Mouse (Mus musculus) stomach, embryonic 16.5 days (tissue): ENCODE measurements around the gene Kcnt1. TPM values are rescaled to one million over a fixed set of nuclear protein-coding genes. Genes with fewer than 3 reads are reported as not detected.
"Not testable (repeated sequence)": the region's sequence is repeated elsewhere in the genome, so short reads cannot be mapped to it uniquely, and the experiment has no call there.

ENCODE experiments used
- ATAC-seq: fragments of 200-750 bp; cut with Nextera tagmentation; 2 replicates; pipeline ENCODE4 v1.8.0; 2017; ENCODE audit warnings: moderate number of reproducible peaks, moderate TSS enrichment; ENCODE audit not compliant: insufficient read depth, low FRiP score
- H3K27ac ChIP-seq: fragments of 300-500 bp; sonication (generic); 2 replicates; pipeline ENCODE4 v1.5.1; 2014; ENCODE audit warnings: low read length
- H3K27me3 ChIP-seq: fragments of 300-500 bp; sonication (generic); 2 replicates; pipeline ENCODE4 v1.6.1; 2014; ENCODE audit warnings: low read length, control low read depth, mixed read lengths; ENCODE audit not compliant: control insufficient read depth, insufficient read depth
- H3K36me3 ChIP-seq: fragments of 300-500 bp; sonication (generic); 2 replicates; pipeline ENCODE4 v1.6.1; 2014; ENCODE audit warnings: low read length; ENCODE audit not compliant: control insufficient read depth, insufficient read depth
- H3K4me1 ChIP-seq: fragments of 300-500 bp; sonication (generic); 2 replicates; pipeline ENCODE4 v1.6.1; 2014; ENCODE audit warnings: low read length, control low read depth, mixed read lengths; ENCODE audit not compliant: control insufficient read depth, insufficient read depth
- H3K4me2 ChIP-seq: fragments of 300-500 bp; sonication (generic); 2 replicates; pipeline ENCODE4 v1.6.1; 2014; ENCODE audit warnings: low read depth, low read length, mixed read lengths
- H3K4me3 ChIP-seq: fragments of 300-500 bp; sonication (generic); replicated peaks from 2 replicates; pipeline ENCODE4 v1.5.1; 2014; ENCODE audit warnings: mild to moderate bottlenecking, low read length
- H3K9ac ChIP-seq: fragments of 300-500 bp; sonication (generic); 2 replicates; pipeline ENCODE4 v1.6.1; 2014; ENCODE audit warnings: low read length
- H3K9me3 ChIP-seq: fragments of 300-500 bp; sonication (generic); replicated peaks from 2 replicates; pipeline ENCODE4 v1.6.1; 2016; ENCODE audit warnings: low read length, control low read depth; ENCODE audit not compliant: control insufficient read depth
- WGBS: fragments of 180-500 bp; shearing (Covaris S2); extraction: QIAGEN DNeasy Blood & Tissue Kit; methylation state at CpG from one replicate; pipeline ENCODE4 v1.1.7; 2014; 5-methylcytosine and 5-hydroxymethylcytosine counted together
- polyA plus RNA-seq: library from polyadenylated mRNA; unstranded; fragments of >200 nt; fragmentation: Nextera tagmentation; extraction: Ambion mirVana; gene quantifications from 2 replicates; pipeline ENCODE4 v1.2.1, GENCODE M21; 2015

Gene Kcnt1
- 0.65 and 0.90 TPM in 2 replicates for polyA plus RNA-seq

DNA sequence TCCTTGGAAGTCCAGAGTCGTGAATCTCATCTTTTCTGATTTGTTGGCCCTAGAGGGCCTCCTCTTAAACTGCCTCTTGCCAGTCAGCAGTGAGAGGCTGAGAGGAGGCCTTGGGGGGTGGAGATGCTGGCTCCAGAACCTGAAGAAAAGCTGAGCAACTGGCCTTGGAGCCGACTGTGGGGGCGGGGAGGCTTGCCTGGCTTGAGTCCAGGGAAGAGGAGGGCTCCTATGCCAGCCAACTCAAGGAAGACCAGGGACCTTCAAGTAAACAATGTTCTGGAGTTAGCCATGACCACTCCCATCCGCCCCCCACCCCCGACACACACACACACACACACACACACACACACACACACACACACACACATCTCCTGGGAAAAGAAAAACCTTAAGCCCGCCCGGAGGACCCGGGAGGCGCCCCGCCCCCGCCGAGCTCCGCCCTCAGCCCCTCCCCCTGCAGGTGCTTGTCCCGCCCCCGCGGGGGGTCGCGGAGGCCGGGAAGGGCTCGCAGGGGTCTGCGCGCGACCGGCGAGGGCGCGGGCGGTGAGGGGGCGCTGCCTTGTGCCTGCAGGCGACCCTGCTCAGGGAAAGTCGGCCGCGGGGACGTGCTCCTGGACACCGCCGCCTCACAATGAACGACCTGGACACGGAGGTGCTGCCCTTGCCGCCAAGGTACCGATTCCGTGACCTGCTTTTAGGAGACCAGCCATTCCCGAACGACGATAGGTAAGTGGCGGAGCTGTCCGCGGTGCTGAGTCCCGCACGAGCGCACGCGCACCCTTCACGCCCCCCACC is at the start of gene Kcnt1:
Gene Kcnt1, plus strand, starts transcription at position 398 of the 795 bp plus-strand sequence.
- Histone ChIP-seq H3K27me3 (peaks cover 17% of the 10 kb centered on the region), H3K4me3 (peak within 1 kb of the TSS; percentile 48), H3K27ac (no peak within 1 kb of the TSS), H3K9me3 (no peaks in the 10 kb centered on the region), H3K4me1 (peaks cover 5% of the 10 kb centered on the region; the same call in 1 of the 2 replicates), H3K9ac (no peak within 1 kb of the TSS), H3K4me2 (peak within 1 kb of the TSS; percentile 88), H3K36me3 (no peaks in the 10 kb centered on the region)
- ATAC-seq = peak; percentile 39; the same call in 1 of the 2 replicates
- WGBS = under 1% methylated on average over 50 of the region's 53 CpGs

DNA sequence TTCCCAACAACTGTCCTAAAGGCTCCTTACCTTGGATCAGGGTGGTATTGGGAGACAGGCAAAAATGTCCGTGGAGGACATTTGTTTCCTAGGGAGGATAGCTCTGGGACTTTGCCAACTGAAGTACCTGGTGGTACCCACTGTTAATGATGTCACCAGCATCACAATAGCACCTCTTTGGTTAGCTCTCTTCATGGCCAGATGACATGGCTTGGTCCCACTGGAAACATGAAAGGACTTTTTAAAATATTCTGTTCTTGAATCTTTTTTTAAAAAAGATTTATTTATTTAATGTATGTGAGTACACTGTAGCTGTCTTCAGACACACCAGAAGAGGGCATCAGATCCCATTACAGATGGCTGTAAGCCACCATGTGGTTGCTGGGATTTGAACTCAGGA is 47.8 kb upstream of the Kcnt1 start, which contains the start of gene Glt6d1:
Gene Glt6d1, minus strand, starts transcription at position 101 of the 400 bp plus-strand sequence.
- H3K36me3 ChIP-seq, H3K4me3 ChIP-seq, H3K4me1 ChIP-seq, H3K9me3 ChIP-seq, H3K4me2 ChIP-seq, H3K9ac ChIP-seq, H3K27me3 ChIP-seq, H3K27ac ChIP-seq, ATAC-seq: not testable (repeated sequence)
- WGBS = 71% methylated on average over 1 of the region's 1 CpGs

DNA sequence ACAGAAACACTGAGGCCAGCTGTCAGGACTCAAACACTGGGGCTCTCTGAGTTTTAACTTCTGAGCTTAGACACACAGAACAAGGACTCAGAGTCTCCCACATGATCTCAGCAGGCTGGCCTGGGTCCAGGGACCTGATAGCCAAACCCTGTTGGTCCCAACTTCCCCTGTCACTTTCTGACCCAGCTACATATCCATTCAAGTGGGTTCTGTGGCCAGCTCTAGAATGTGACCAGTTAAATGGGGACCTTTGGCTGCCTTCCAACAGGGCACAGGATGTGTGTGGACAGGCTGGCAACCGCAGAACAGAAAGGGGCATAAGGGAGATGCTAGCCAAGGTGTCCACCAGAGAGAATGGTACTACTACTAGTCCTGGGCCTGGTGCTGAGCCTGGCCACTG is 40.7 kb upstream of the Kcnt1 start, which contains the start of gene Lcn9:
Gene Lcn9, plus strand, starts transcription at position 348 of the 400 bp plus-strand sequence.
- Histone ChIP-seq H3K27me3 (no peaks in the 10 kb centered on the region), H3K27ac (no peak within 1 kb of the TSS), H3K36me3 (no peaks in the 10 kb centered on the region), H3K9me3 (no peaks in the 10 kb centered on the region), H3K9ac (no peak within 1 kb of the TSS), H3K4me1 (no peaks in the 10 kb centered on the region), H3K4me3 (no peak within 1 kb of the TSS), H3K4me2 (no peak within 1 kb of the TSS)
- ATAC-seq = no peak; the same call in 1 of the 2 replicates
- WGBS = 88% methylated on average over 1 of the region's 1 CpGs

DNA sequence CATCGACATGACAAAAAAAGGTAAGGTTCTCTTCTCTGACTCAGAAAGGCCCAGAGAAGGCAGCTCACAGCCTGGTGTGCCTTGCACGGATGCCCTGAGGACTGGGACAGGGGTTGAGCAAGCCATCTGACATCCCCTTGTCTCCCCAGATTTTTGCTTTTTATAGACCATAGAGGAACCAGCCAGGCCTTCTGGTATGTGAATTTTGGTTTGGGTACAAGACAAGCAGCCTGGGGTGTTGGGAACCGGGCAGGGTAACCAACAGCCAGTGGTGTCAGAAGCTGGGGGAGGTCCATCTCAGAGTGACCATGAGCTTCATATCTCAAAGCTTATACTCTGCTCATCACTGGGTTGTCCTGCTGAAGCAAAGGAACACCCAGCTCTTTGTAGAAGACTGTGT is 38.8 kb upstream of the Kcnt1 start:
- Histone ChIP-seq H3K9ac (no peak overlapping the region), H3K27me3 (no peaks in the 10 kb centered on the region), H3K36me3 (no peaks in the 10 kb centered on the region), H3K27ac (no peak overlapping the region), H3K9me3 (no peaks in the 10 kb centered on the region), H3K4me3 (no peak overlapping the region), H3K4me2 (no peak overlapping the region), H3K4me1 (no peaks in the 10 kb centered on the region)
- 88% methylated on average over 3 of the region's 3 CpGs for WGBS
- ATAC-seq = no peak

DNA sequence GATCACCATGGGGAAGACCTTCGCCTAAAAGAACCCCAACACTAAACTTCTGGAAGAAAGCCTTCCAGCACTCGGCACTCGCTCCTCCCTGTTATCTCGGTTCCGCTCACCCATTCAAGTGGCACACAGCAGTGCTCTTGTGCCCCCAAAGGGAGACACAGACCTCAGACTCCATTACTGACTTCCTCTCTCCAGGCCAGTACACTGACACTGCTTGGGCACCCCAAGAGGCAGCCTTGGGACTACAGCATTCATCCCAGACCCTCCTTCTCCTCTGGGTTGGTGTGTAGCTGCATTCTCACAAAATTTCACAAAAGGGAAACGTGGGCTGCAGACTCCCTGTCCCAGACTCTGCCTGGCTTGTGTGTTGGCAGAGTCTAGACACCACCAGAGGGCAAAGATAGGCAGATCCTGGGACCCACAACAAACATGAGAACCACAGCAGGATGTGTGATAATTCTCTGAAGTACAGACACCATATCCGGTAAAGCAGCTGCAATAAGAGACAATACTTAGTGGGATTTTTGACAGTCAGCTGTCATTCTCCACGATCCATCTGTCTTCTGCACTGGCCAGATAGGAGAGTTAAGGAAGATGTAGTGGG is 35.1 kb upstream of the Kcnt1 start:
- Histone ChIP-seq H3K9me3 (no peaks in the 10 kb centered on the region), H3K4me3 (no peak overlapping the region), H3K4me2 (no peak overlapping the region), H3K36me3 (no peaks in the 10 kb centered on the region), H3K4me1 (no peaks in the 10 kb centered on the region), H3K27me3 (no peaks in the 10 kb centered on the region), H3K9ac (no peak overlapping the region), H3K27ac (no peak overlapping the region)
- ATAC-seq = no peak
- 78% methylated on average over 8 of the region's 8 CpGs for WGBS

DNA sequence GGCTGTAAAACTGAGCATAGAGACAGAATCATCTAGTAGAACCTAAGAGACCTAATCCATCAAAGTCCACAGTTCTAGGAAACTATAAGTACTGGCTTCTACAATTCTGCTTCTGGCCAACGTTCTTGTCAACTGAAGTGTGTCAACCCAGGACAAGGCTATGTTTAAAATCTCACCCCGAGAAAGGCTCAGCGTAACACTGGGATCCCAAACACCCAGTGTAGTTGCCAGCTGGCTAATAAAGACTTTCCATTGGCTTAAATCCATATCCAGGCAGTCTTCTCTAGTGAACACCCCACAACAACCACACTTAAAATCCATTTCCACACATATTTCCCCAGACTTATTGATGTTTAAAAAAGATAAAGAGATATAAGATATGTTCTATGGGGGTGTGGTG is 32.7 kb upstream of the Kcnt1 start:
- Histone ChIP-seq H3K27ac (no peak overlapping the region), H3K36me3 (no peaks in the 10 kb centered on the region), H3K9me3 (no peaks in the 10 kb centered on the region), H3K4me2 (no peak overlapping the region), H3K4me3 (no peak overlapping the region), H3K27me3 (no peaks in the 10 kb centered on the region), H3K9ac (no peak overlapping the region), H3K4me1 (no peaks in the 10 kb centered on the region)
- ATAC-seq = no peak
- 64% methylated on average over 3 of the region's 3 CpGs for WGBS

DNA sequence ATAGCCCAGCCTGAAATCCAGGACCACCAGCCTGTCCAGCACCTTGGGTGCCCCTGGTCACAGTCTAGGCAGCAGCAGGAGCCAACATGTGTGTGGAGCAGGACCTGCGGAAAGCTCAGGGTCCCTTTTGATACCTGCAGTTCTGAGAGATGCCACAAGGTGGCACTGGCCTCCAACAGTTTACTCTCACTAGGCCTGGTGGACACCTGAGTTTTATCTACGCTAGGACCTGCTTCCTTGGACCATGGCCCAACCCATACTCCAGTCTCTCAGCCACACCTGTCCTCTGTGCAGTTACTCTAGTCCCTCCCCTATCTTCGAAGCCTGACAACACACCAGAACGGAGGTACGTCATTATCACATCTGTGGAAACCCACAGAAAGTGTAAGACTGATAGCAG is 27.2 kb upstream of the Kcnt1 start:
- 32% methylated on average over 5 of the region's 5 CpGs for WGBS
- H3K4me3 ChIP-seq = no peak overlapping the region
- no peaks in the 10 kb centered on the region for H3K27me3 ChIP-seq
- no peaks in the 10 kb centered on the region for H3K9me3 ChIP-seq
- no peak overlapping the region for H3K9ac ChIP-seq
- H3K4me2 ChIP-seq = no peak overlapping the region
- H3K36me3 ChIP-seq = no peaks in the 10 kb centered on the region
- ATAC-seq = peak; percentile 69
- no peaks in the 10 kb centered on the region for H3K4me1 ChIP-seq
- no peak overlapping the region for H3K27ac ChIP-seq

DNA sequence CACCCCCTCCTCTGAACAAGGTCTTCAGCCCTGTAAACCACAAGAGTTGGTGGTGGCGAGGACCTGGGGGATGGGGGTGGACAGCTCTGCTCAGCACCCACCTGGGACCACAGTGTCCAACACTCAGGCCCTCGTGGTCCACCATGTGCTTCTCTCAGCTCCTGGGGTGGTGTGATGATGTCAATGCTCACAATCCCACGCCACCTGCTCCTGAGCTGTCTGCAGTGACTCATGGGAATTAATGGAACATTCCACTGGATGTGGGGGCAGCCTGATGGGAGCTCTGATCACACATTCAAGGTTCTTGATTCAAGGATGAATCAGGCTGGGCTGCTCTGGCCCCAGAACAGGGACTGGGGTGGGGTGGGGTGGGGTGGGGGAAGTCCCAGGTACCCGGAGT is 21.4 kb upstream of the Kcnt1 start:
- WGBS = 58% methylated on average over 4 of the region's 4 CpGs
- Histone ChIP-seq H3K27me3 (no peaks in the 10 kb centered on the region), H3K4me1 (no peaks in the 10 kb centered on the region), H3K4me2 (no peak overlapping the region), H3K27ac (no peak overlapping the region), H3K9ac (no peak overlapping the region), H3K9me3 (no peaks in the 10 kb centered on the region), H3K36me3 (no peaks in the 10 kb centered on the region), H3K4me3 (no peak overlapping the region)
- no peak for ATAC-seq

DNA sequence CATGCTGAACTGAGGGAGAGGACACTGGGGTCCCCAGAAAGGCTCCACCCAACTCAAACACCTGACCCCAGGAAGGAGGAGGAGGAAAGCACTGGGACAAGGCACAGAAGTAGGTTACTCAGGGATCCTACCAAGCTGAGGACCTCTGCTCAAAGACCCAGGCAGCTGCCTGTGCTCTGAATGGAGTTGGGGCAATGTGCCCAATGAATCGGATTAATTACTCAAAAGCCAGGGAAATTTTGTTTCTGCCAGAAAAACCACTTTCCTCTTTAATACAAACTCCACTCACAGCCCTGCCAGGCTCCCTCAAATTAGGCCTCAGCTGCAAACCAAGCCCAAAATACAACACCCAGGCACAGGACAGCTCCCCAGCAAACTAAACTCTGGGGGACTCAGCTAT is 20.8 kb upstream of the Kcnt1 start:
- no peaks in the 10 kb centered on the region for H3K27me3 ChIP-seq
- H3K4me2 ChIP-seq = no peak overlapping the region
- 69% methylated on average over 1 of the region's 1 CpGs for WGBS
- H3K4me1 ChIP-seq = no peaks in the 10 kb centered on the region
- no peaks in the 10 kb centered on the region for H3K36me3 ChIP-seq
- no peaks in the 10 kb centered on the region for H3K9me3 ChIP-seq
- no peak for ATAC-seq
- no peak overlapping the region for H3K9ac ChIP-seq
- H3K4me3 ChIP-seq = no peak overlapping the region
- H3K27ac ChIP-seq = no peak overlapping the region
